ENCODE assay signal across 1 mouse cellular context in the genomic region with DNA sequence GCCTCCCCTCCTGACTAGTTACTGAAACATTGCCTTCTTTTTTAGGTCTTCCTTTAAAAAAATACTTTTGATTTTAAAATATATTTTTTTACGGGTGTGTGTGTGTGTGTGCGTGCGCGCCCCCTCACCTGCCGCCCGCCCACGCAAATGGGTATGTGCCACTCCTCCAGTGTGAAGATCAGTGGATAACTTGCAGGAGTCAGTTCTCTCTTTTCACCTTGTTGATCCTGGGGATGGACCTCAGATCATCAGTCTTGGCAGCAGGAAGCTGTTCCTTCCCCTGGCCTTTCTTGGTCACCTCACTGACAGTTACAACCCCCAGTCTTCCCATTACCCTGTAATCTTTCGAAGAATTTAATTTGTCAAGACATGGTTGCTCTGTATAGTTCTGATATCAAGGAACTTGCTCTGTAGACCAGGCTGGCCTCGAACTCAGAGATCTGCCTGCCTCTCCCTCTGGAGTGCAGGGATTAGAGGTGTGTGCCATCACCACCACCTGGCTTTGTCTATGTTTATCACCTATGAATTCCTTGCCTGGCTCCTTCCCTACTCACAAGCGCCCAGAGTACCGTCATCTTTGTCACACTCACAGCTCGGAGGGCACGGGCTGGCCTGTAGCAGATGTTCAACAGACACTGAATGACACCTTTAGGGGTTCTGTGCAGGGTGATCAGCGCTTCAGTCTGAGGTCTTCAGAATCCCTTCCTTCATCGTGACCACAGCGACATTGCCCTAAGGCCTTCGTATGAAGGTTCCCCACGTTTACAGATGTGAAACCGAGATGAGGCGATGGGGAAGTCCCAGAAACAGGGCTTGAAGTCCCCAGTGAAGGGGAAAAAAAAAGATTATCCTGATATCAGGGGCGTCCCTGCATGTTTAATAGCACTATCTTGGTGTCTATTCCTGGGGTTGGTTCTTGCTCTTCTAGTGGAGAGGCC.
TF ChIP-seq lines count a peak whose summit lies in the region.

No protein-coding gene starts in this region.

TF ChIP-seq in myocyte, 11 proteins besides CTCF, POLR2A, EP300 and RAD21 (continued from another document):
- TF ChIP-seq CEBPB (IDR thresholded peaks at IDR 0.05; ENCODE audit: insufficient read depth, poor library complexity, severe bottlenecking) (no peak), USF1 (IDR thresholded peaks at IDR 0.05; ENCODE audit: low read depth) (no peak), E2F4 (IDR thresholded peaks at IDR 0.05; ENCODE audit: insufficient read depth) (no peak), MYOG (IDR thresholded peaks at IDR 0.05; ENCODE audit: control insufficient read depth in 1 of 3, insufficient read depth in 1 of 3, insufficient read length in 2 of 3, low read depth in 2 of 3) (no peak)
